Mouse (Mus musculus): ENCODE data around the gene Prkar1b. TPM values are rescaled to one million over a fixed set of nuclear protein-coding genes. Genes with fewer than 3 reads are reported as not detected.

Gene Prkar1b
- polyA plus RNA-seq, 1 experiment: 0.01 TPM

DNA sequence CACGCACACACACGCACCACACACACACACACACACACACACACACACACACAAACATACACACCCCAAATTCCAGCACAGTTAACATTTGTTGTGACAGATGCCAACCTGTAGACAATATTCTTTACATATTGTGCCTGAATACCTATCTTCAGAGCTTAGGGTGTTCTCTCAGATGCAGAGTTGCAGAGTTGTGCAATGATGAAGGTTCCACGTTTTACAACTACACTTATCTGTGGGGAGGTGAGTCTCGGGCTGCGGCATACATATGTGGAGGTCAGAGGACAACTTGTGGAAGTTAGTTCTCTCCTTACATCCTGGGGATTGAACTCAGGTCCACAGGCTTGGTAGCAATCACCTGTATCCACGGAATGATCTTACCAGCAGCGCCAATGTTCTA, 34.3 kb downstream of the Prkar1b start:
- Histone ChIP-seq H3K36me3 (ENCODE audit: control insufficient read depth) (no peaks in the 10 kb centered on the region), H3K4me1 (ENCODE audit: control insufficient read depth) (no peaks in the 10 kb centered on the region), H3K9me3 (ENCODE audit: control insufficient read depth, low read length) (no peaks in the 10 kb centered on the region), H3K4me3 (replicated peaks) (no peak overlapping the region), H3K27me3 (ENCODE audit: control insufficient read depth) (no peaks in the 10 kb centered on the region)
- TF ChIP-seq TAL1 (IDR thresholded peaks at IDR 0.05; ENCODE audit: low read length) (no peak), GATA1 (IDR thresholded peaks at IDR 0.05; ENCODE audit: low read length) (no peak)

DNA sequence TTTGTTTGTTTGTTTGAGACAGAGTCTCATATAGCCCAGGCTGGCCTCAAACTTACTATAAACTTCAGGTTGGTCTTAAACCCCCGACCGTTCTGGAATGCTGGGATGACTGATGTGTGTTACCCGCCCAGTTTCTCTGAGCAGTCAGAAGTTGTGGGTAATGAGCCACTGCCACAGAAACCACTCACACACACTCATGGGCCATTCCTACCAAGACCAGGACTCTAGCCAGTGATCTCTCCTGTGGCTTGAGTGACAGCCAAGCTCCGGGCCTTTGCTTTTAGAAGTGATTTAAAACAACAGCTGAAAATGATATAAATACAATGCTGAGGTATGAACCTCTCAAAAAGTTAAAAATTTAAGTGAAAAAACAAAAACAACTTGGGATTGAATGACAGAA, 34.9 kb downstream of the Prkar1b start:
- TF ChIP-seq TAL1 (IDR thresholded peaks at IDR 0.05; ENCODE audit: low read length) (no peak), GATA1 (IDR thresholded peaks at IDR 0.05; ENCODE audit: low read length) (no peak)
- Histone ChIP-seq H3K27me3 (ENCODE audit: control insufficient read depth) (no peaks in the 10 kb centered on the region), H3K4me1 (ENCODE audit: control insufficient read depth) (no peaks in the 10 kb centered on the region), H3K4me3 (replicated peaks) (no peak overlapping the region), H3K9me3 (ENCODE audit: control insufficient read depth, low read length) (no peaks in the 10 kb centered on the region), H3K36me3 (ENCODE audit: control insufficient read depth) (no peaks in the 10 kb centered on the region)

- no peak for TF ChIP-seq TAL1 (IDR thresholded peaks at IDR 0.05; ENCODE audit: low read length)
- no peak for TF ChIP-seq GATA1 (IDR thresholded peaks at IDR 0.05; ENCODE audit: low read length)
- no peaks in the 10 kb centered on the region for H3K4me1 ChIP-seq (ENCODE audit: control insufficient read depth)
- no peaks in the 10 kb centered on the region for H3K36me3 ChIP-seq (ENCODE audit: control insufficient read depth)
- H3K27me3 ChIP-seq (ENCODE audit: control insufficient read depth): no peaks in the 10 kb centered on the region
- no peak overlapping the region for H3K4me3 ChIP-seq (replicated peaks)
- H3K9me3 ChIP-seq (ENCODE audit: control insufficient read depth, low read length): no peaks in the 10 kb centered on the region
These were observed 37.4 kb downstream of the Prkar1b start for GRCm38 (mm10) chr5:139112418-139112817.

DNA sequence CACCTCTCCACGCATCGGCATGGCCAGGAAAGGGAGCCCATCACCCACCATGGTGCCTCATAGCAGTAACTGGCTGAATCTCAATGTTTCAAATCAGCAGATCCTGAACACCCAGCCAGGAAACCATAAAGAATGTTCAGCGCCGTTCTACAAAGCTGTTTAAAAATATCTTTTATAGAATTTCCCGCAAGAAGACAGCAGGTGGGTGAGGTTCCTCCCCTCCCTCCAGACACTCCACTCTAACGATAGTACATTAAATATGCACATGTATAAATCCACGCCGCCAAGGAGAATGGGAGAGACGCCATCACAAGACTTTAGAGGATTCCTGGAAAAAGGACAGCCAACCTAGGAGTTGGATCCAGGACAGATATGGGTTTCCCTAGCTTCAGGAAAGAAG, 37.8 kb downstream of the Prkar1b start:
- TF ChIP-seq GATA1 (IDR thresholded peaks at IDR 0.05; ENCODE audit: low read length) (no peak), TAL1 (IDR thresholded peaks at IDR 0.05; ENCODE audit: low read length) (no peak)
- H3K9me3 ChIP-seq (ENCODE audit: control insufficient read depth, low read length): no peaks in the 10 kb centered on the region
- no peaks in the 10 kb centered on the region for H3K36me3 ChIP-seq (ENCODE audit: control insufficient read depth)
- no peaks in the 10 kb centered on the region for H3K4me1 ChIP-seq (ENCODE audit: control insufficient read depth)
- H3K27me3 ChIP-seq (ENCODE audit: control insufficient read depth): no peaks in the 10 kb centered on the region
- no peak overlapping the region for H3K4me3 ChIP-seq (replicated peaks)

GRCm38 (mm10) chr5:139110140-139110855, 39.5 kb downstream of the Prkar1b start:
- H3K4me3 ChIP-seq (replicated peaks): no peak overlapping the region
- no peak for TF ChIP-seq GATA1 (IDR thresholded peaks at IDR 0.05; ENCODE audit: low read length)
- TF ChIP-seq TAL1 (IDR thresholded peaks at IDR 0.05; ENCODE audit: low read length): no peak
- no peaks in the 10 kb centered on the region for H3K36me3 ChIP-seq (ENCODE audit: control insufficient read depth)
- H3K27me3 ChIP-seq (ENCODE audit: control insufficient read depth): no peaks in the 10 kb centered on the region
- no peaks in the 10 kb centered on the region for H3K4me1 ChIP-seq (ENCODE audit: control insufficient read depth)
- no peaks in the 10 kb centered on the region for H3K9me3 ChIP-seq (ENCODE audit: control insufficient read depth, low read length)

GRCm38 (mm10) chr5:139107815-139108214, 42.0 kb downstream of the Prkar1b start:
- Histone ChIP-seq H3K4me1 (ENCODE audit: control insufficient read depth) (no peaks in the 10 kb centered on the region), H3K36me3 (ENCODE audit: control insufficient read depth) (no peaks in the 10 kb centered on the region), H3K4me3 (replicated peaks) (no peak overlapping the region), H3K27me3 (ENCODE audit: control insufficient read depth) (no peaks in the 10 kb centered on the region), H3K9me3 (ENCODE audit: control insufficient read depth, low read length) (no peaks in the 10 kb centered on the region; the same call in 1 of the 2 replicates)
- TF ChIP-seq GATA1 (IDR thresholded peaks at IDR 0.05; ENCODE audit: low read length) (no peak), TAL1 (IDR thresholded peaks at IDR 0.05; ENCODE audit: low read length) (no peak)

DNA sequence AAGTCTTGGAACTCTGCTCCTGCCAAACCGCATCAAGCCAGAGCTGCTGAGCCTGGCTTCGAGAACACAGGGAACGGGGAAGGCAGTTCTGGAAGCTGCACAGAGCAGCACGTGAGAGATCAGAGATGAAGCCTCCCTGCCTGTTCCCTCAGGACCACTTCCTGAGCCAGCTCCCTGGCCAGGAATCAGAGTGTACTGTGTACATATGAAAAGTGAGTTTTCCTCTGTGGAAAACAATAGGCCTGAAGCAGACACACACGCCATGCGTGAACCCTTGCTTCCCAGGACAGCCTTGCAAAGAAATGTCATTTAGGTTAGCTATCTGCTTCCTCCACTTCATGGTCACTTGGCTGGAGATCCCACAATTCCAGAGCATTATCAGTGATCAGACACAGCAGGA, 48.0 kb downstream of the Prkar1b start:
- H3K4me1 ChIP-seq (ENCODE audit: control insufficient read depth): no peaks in the 10 kb centered on the region
- no peaks in the 10 kb centered on the region; the same call in 1 of the 2 replicates for H3K9me3 ChIP-seq (ENCODE audit: control insufficient read depth, low read length)
- no peak for TF ChIP-seq TAL1 (IDR thresholded peaks at IDR 0.05; ENCODE audit: low read length)
- TF ChIP-seq GATA1 (IDR thresholded peaks at IDR 0.05; ENCODE audit: low read length): no peak
- H3K36me3 ChIP-seq (ENCODE audit: control insufficient read depth): no peaks in the 10 kb centered on the region
- H3K4me3 ChIP-seq (replicated peaks): no peak overlapping the region
- H3K27me3 ChIP-seq (ENCODE audit: control insufficient read depth): no peaks in the 10 kb centered on the region

GRCm38 (mm10) chr5:139098991-139099972, 50.5 kb downstream of the Prkar1b start:
- Histone ChIP-seq H3K36me3 (ENCODE audit: control insufficient read depth) (no peaks in the 10 kb centered on the region), H3K27me3 (ENCODE audit: control insufficient read depth) (no peaks in the 10 kb centered on the region), H3K4me1 (ENCODE audit: control insufficient read depth) (no peaks in the 10 kb centered on the region), H3K4me3 (replicated peaks) (no peak overlapping the region), H3K9me3 (ENCODE audit: control insufficient read depth, low read length) (no peaks in the 10 kb centered on the region)
- TF ChIP-seq TAL1 (IDR thresholded peaks at IDR 0.05; ENCODE audit: low read length) (no peak), GATA1 (IDR thresholded peaks at IDR 0.05; ENCODE audit: low read length) (no peak)
